Mouse (Mus musculus) erythroblast, embryonic 14.5 days (primary cell): ENCODE measurements around the gene Timp2.

Experiments
- GATA1 ChIP-seq: IDR thresholded peaks from 2 replicates; pipeline ENCODE4 v1.6.1; 2012; ENCODE audit warnings: low read length, inconsistent platforms, mixed read lengths
- TAL1 ChIP-seq: IDR thresholded peaks from 3 replicates; pipeline ENCODE4 v1.6.1; 2012; ENCODE audit warnings: low read length, inconsistent platforms, mixed read lengths

DNA sequence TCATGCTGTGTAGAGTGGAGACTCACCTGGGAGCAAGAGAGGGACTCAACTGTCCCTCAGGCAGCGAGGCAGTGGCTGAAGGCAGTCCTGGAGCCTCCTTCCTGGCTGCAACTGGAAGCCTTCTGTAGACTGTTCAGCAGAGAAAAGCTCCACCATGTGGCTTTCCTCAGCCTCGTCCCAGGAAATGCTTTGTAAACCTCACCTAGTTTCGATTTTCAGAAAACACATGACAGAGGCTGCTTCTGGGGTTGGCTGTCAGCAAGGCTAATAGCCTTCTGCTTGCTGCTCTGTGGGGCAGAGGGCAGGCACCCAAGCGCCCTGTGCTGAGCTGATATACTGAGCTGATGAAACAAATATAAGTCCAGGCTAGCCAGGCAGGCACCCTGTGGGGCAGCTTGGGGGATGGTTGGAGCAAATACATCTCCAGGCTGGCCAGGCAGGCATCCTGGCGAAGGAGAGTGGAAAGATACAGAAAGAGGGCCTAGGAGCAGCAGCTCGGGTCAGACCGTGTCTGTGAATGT, 46.3 kb upstream of the Timp2 start, which contains the start of gene Lgals3bp:
- TF ChIP-seq GATA1 (no peak), TAL1 (no peak)
